Mouse (Mus musculus) layer of hippocampus, adult 11-12 months (tissue): ENCODE data around the gene Ptcd2.

Experiments
- DNase-seq: peaks from one replicate; pipeline ENCODE4 v3.0.0; 2022; ENCODE audit warnings: low spot score

Gene Ptcd2

GRCm38 (mm10) chr13:99344599-99345575 is at the start of gene Ptcd2, which contains the start of gene Mrps27:
Gene Ptcd2 (minus strand): TSS chr13:99344705.
Gene Mrps27 (plus strand): TSS chr13:99344786.
- peak; percentile 98 for DNase-seq

GRCm38 (mm10) chr13:99393128-99393527 is 48.6 kb upstream of the Ptcd2 start:
- DNase-seq = no peak

GRCm38 (mm10) chr13:99391417-99391816 is 46.9 kb upstream of the Ptcd2 start:
- DNase-seq = peak; percentile 51

GRCm38 (mm10) chr13:99387901-99388811 is 43.7 kb upstream of the Ptcd2 start:
- DNase-seq = no peak

GRCm38 (mm10) chr13:99386341-99386740 is 41.8 kb upstream of the Ptcd2 start:
- DNase-seq = no peak

- DNase-seq = no peak
Observed at GRCm38 (mm10) chr13:99385911-99386310, 41.4 kb upstream of the Ptcd2 start.

GRCm38 (mm10) chr13:99384555-99385203 is 40.2 kb upstream of the Ptcd2 start:
- no peak for DNase-seq

- no peak for DNase-seq
Observed at GRCm38 (mm10) chr13:99382373-99382772, 37.9 kb upstream of the Ptcd2 start.

- no peak for DNase-seq
Observed at GRCm38 (mm10) chr13:99378223-99378622, 33.7 kb upstream of the Ptcd2 start.

- DNase-seq = no peak
Observed at GRCm38 (mm10) chr13:99377055-99377454, 32.5 kb upstream of the Ptcd2 start.

- peak; percentile 85 for DNase-seq
Observed at GRCm38 (mm10) chr13:99375550-99375949, 31.0 kb upstream of the Ptcd2 start.

GRCm38 (mm10) chr13:99374191-99374590 is 29.7 kb upstream of the Ptcd2 start:
- no peak for DNase-seq

- DNase-seq = no peak
Observed at GRCm38 (mm10) chr13:99373684-99374083, 29.2 kb upstream of the Ptcd2 start.

GRCm38 (mm10) chr13:99371285-99371684 is 26.8 kb upstream of the Ptcd2 start:
- no peak for DNase-seq

- DNase-seq = no peak
Observed at GRCm38 (mm10) chr13:99369103-99369502, 24.6 kb upstream of the Ptcd2 start.

- DNase-seq = no peak
Observed at GRCm38 (mm10) chr13:99367554-99368174, 23.2 kb upstream of the Ptcd2 start.

GRCm38 (mm10) chr13:99366422-99367175 is 22.1 kb upstream of the Ptcd2 start:
- DNase-seq = peak; percentile 85

GRCm38 (mm10) chr13:99363866-99364265 is 19.4 kb upstream of the Ptcd2 start:
- DNase-seq = peak; percentile 79

GRCm38 (mm10) chr13:99358921-99359320 is 14.4 kb upstream of the Ptcd2 start:
- DNase-seq = no peak

- DNase-seq = no peak
Observed at GRCm38 (mm10) chr13:99356428-99357265, 12.1 kb upstream of the Ptcd2 start.
